Mouse (Mus musculus) bone marrow macrophage, adult 2 months (primary cell): ENCODE data around the gene Pde4a.

Experiments used
- CTCF ChIP-seq: IDR thresholded peaks from 2 replicates; pipeline ENCODE4 v1.5.1; 2012; ENCODE audit warnings: low read depth, mild to moderate bottlenecking, low read length, moderate library complexity
- POLR2A ChIP-seq: IDR thresholded peaks from 2 replicates; pipeline ENCODE4 v1.6.1; 2012; ENCODE audit warnings: mild to moderate bottlenecking, low read depth, low read length, borderline replicate concordance

GRCm38 (mm10) chr9:21135329-21135890 is 30.1 kb upstream of the Pde4a start:
- TF ChIP-seq CTCF (no peak), POLR2A (no peak)
